Mouse (Mus musculus) spleen, postnatal 4 days (tissue): ENCODE results near the gene Anxa4.
A peak's percentile ranks its signal among the peaks of the same experiment; 100 is the strongest.

Experiments
- DNase-seq, 2 experiments: peaks; one replicate each; pipeline ENCODE4 v3.0.0; 2022; ENCODE audit warnings: low spot score in 2 of 2

Anxa4 gene

GRCm38 (mm10) chr6:86793021-86793815 lies at the start of gene Anxa4:
Gene Anxa4, minus strand, starts transcription at chr6:86793584.
- DNase-seq, result peak; percentile 50 to 77

GRCm38 (mm10) chr6:86841949-86842348 lies 48.6 kb upstream of the Anxa4 start:
- no peak for DNase-seq

- no peak for DNase-seq
Observed at GRCm38 (mm10) chr6:86839089-86839488, 45.7 kb upstream of the Anxa4 start.

DNA sequence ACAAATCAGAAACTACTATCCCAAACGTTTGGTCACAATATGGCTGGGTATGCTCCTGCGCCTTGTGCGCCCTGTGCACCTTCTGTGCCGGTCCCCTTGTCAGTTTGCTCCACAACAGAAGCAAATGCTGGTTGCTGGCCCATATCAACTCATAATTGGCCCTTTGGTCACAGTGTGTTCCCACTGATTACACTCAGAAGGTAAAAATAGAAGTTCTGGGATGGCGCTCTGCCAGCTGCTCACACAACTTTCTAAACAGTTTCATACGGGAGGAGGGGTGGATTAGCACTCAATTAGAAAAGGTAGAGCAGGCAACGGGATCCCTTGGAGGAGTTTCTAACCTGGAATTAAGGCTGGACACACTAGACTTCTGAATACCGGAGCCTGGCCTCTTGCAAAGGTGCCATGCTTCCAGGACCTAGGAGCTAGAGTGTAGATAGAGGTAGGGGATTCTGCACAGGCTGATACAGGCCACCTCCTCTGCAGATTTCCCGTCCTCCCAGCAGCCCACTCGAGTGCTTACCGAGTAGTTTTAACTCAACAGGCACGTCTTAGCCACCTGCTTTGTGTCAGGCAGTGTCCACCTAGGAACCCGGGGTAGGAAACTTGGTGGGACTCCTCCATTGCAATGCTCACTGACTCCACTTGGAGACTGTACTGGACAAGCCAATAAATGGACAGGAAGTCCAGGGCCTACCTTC lies 39.6 kb upstream of the Anxa4 start:
- DNase-seq, result peak; percentile 51 to 66

DNA sequence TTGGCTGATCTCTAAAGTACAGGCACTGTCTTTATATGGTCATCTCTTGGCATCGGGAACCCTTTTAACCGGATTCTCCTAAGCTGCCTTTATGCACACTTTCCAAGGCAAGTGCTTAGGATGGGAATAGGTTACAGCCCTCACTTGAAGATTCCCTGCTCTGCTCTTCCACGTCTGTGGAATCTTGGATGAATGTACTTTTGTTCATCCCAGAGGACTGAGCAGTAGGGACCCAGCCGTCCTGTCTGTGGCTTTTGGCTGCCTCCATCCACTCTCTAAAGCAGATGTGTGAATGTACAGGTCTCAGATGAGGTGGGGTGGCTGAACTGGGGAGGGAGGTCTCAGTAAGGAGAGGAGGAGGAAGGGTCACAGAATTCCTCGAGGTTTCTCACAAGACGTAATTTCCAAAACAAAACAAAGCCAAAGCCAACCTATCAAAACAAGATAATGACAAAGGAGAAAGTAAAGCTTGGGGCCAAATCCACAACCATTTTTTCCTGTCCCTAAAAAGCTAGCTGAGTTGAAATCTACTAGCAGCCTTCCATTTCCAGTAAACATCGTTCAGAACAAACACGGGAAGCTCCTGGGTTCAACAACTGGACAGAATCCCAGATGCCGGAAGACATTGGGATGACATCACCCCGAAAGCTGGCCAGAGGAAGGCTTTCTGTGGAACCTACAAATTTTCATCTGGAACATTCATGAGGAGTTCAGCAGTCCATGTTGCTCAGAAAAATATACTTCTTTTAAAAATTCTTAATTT lies 37.5 kb upstream of the Anxa4 start:
- DNase-seq, result no peak

GRCm38 (mm10) chr6:86829768-86830167 lies 36.4 kb upstream of the Anxa4 start:
- DNase-seq, result no peak

DNA sequence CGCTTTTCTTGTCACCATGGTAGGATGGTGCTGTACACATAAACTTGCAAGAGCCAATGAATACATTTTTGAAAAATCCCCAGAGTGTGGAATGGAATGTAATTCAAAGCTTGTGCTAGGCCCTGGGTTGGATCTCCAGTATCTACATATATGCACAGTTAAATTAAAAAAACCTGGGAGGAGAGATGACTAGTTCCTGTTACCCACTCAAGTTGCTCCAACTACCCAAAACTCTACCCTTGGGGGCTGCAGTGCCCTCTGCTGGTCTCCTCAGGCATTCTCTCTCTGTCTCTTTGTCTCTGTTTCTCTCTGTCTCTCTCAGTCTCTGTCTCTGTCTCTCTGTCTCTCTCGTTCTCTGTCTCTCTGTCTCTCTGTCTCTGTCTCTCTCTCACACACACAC lies 34.0 kb upstream of the Anxa4 start:
- no peak for DNase-seq

- no peak for DNase-seq
Observed at GRCm38 (mm10) chr6:86824401-86824800, 31.0 kb upstream of the Anxa4 start.

- DNase-seq, result no peak
Observed at GRCm38 (mm10) chr6:86823824-86824223, 30.4 kb upstream of the Anxa4 start.

DNA sequence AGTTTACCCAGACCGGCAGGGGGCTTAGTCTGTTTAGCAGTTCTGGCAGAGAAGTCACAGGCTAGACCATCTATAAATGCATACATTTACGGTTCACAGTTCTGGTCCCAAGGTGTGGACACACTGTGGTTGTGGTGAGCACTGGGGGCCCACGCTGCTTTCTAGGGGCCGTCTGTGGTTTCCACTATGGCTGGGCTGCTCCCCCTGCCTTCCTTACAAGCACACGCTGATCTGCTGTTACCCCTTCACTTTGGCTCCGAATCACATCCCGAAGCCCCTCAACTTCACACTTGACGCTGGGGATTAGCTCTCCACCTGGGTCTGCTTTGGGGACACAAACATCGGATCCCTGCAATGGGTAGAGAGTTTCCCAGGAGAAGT lies 29.7 kb upstream of the Anxa4 start:
- no peak for DNase-seq

DNA sequence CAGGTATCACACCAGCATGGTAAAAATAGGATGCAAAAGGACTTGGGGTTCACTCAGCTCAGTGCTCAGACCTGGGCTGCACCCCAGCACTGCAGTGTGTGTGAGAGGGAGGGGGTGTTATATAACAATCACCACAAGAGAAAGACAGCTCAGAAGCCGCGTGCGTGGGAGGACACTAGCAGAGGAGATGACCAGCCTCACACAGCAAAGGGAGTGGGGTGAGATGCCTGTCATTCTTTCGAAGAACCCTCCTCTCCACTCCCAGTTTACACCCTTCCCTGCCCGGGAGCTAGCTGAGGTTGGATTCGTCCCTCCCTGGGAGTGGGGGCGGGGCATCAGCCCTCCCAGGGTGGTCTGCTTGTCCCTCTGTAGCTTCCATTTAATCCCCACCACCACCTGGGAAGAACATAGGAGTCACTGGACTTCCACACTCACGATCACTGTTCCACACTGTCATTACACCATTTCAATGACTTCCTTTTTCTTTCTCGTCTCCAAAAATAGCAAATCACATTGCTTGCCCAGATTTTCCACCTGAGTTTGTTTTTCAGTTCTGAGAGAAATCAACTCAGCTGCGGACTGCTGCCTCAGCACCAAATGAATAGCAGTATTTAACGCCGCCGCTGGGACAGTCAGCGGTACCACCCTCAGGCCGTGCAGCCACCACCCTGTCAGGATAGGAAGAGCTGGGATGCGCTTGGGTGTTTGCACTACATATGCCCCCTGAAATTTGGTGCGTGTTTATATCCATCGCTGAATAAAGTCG lies 29.1 kb upstream of the Anxa4 start:
- no peak for DNase-seq

DNA sequence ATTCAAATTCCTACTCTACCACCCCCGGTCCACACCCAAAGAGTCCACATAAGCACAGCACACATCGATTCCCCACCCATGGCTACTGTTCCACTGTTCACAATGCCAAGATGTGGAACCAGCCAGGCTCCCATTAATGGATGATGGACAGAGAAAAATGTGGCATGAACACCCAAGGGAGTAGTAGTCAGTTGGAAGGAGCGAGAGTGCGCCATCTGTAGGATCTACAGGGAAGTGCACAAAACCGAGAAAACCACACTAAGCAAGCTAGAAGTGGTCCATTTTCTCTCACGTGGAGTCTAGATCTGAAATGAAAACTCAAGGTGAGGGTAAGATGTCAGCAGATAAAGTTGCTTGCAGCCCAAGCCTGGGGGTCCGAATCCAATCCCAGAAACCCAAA lies 27.3 kb upstream of the Anxa4 start:
- no peak for DNase-seq

DNA sequence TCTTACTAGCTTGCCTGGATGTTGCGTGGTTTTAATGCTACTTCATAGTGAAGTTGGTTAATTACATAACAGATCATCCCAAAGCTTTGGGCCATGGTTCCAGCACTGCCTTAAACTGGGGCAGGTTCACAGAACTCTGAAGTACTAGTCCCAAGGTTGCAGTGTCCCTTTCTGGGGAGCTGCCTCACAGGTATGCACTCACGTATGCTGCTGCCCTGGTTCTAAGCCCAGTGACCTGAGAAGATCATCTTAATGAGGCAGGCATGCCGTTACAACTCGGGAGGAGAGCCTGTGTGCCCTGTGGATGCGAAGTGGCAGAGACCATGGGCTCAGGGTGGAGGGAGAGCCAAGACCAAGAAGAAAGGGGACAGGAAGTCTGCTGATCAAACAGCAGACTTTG lies 26.5 kb upstream of the Anxa4 start:
- DNase-seq, result no peak

DNA sequence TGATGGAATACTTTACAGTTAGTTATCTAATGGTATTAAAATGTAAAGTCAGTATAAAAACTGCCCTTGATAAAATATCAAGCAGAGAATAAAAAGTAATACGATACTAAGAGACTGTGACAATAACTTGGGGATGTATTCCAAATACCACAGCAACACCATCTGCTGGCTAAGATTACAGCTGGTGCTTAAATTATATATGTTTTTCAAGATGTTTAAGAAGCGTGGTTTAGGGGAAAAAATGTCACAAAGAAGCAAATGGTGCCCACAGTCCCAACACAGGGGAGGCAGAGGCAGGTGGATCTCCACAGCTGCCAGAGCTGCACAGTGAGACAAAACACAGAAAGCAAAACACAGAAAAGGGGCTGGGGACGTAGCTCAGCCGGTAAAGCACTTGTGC lies 25.5 kb upstream of the Anxa4 start:
- DNase-seq, result no peak

DNA sequence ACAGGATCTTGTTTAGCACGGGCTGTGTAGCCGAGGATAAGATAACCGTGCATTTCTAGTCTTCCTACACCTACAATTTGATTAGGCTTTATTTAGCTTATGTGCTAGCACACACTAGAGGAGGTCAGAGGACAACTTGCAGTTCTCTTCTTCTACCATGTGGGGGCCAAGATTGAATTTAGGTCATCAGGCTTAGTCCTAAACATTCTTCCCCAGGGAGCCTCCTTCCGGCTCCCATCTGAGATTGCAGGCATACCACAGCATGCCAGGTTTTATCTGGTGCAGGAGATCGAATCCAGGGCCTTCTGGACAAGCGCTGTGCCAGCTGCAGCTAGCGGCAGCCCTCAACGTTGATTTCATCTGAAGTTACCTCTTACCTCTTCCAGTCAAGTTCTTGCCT lies 23.2 kb upstream of the Anxa4 start:
- DNase-seq, result no peak

- DNase-seq, result no peak
Observed at GRCm38 (mm10) chr6:86815436-86815835, 22.1 kb upstream of the Anxa4 start.

GRCm38 (mm10) chr6:86814926-86815325 lies 21.5 kb upstream of the Anxa4 start:
- no peak for DNase-seq

- peak; percentile 39 to 79 for DNase-seq
Observed at GRCm38 (mm10) chr6:86813341-86813740, 20.0 kb upstream of the Anxa4 start.

GRCm38 (mm10) chr6:86812919-86813318 lies 19.5 kb upstream of the Anxa4 start:
- DNase-seq, result no peak

- peak; percentile 58 to 83 for DNase-seq
Observed at GRCm38 (mm10) chr6:86806455-86807086, 13.2 kb upstream of the Anxa4 start.

DNA sequence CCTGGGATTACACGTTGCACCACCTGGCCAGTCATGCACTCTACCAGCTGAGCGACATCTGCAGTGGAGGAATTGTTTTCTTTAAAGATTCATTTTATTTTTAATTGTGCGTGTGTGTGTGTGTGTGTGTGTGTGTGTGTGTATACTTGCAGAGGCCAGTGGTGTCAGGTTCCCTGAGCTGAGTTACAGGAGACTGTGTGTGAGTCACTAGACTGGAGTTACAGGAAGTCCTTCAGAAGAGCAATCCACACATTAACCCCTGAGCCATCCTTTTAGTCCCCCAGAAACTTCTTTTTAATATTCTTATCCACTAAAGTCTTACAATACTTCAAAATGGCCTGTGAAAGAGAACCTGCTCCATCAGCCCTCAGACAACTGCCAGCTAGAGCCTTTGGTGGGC lies 11.3 kb upstream of the Anxa4 start:
- no peak for DNase-seq
